Mouse (Mus musculus) olfactory bulb, adult 2 months (tissue): ENCODE measurements around the gene Aco2. TPM values are rescaled to one million over a fixed set of nuclear protein-coding genes. Genes with fewer than 3 reads are reported as not detected.
"Not testable (repeated sequence)": the region's sequence is repeated elsewhere in the genome, so short reads cannot be mapped to it uniquely, and the experiment has no call there.

ENCODE experiments used
- H3K27ac ChIP-seq: fragments of 200-500 bp; 2 replicates; pipeline ENCODE4 v1.5.1; 2012; ENCODE audit warnings: low read depth, low read length; ENCODE audit not compliant: insufficient read depth
- H3K4me1 ChIP-seq: fragments of 200-500 bp; 2 replicates; pipeline ENCODE4 v1.6.1; 2012; ENCODE audit warnings: low read length; ENCODE audit not compliant: control insufficient read depth, insufficient read depth
- H3K4me3 ChIP-seq: fragments of 200-500 bp; 2 replicates; pipeline ENCODE4 v1.5.1; 2012; ENCODE audit warnings: mild to moderate bottlenecking, low read depth, low read length, moderate library complexity; ENCODE audit not compliant: insufficient read depth
- CTCF ChIP-seq: fragments of 200-500 bp; IDR thresholded peaks from 2 replicates; pipeline ENCODE4 v1.5.1; 2012; ENCODE audit warnings: low read depth, mild to moderate bottlenecking, low read length, moderate library complexity; ENCODE audit not compliant: insufficient read depth
- POLR2A ChIP-seq: fragments of 200-500 bp; IDR thresholded peaks from 2 replicates; pipeline ENCODE4 v1.6.1; 2012; ENCODE audit warnings: mild to moderate bottlenecking, low read depth, low read length, moderate library complexity; ENCODE audit not compliant: insufficient read depth
- WGBS: fragments of 180-500 bp; shearing (Covaris S2); methylation state at CpG from one replicate; pipeline ENCODE4 v1.1.7; 2018; 5-methylcytosine and 5-hydroxymethylcytosine counted together
- polyA plus RNA-seq: library from polyadenylated mRNA; stranded (reverse); fragments of >200 nt; gene quantifications from 2 replicates; pipeline ENCODE4 v1.2.4, GENCODE M21; 2012; ENCODE audit warnings: low replicate concordance; ENCODE audit not compliant: missing spikeins, insufficient read depth, insufficient read length

The Aco2 gene
- polyA plus RNA-seq, 1 experiment = 365 TPM

DNA sequence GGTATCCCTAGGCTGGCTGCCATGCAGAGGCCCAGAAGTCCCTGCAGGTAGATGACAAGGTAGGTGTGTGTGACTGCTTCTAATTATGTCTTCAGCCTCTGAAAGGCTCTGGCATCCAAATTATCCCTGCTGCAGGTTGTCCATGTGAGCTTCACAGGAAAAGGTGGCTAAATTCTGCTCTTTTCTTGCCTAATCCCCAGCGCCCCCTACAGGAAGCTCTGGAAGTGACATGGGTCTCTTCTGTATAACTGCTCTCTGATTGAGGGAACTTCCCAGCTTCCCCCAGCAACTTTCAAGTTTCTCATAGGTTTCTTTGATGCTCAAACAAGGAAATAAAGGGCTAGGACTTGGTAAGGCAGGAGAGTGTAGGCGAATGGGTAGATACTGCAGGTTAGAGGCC, 32.8 kb downstream of the Aco2 start:
- H3K4me1 ChIP-seq = no peaks in the 10 kb centered on the region
- no peak overlapping the region for H3K27ac ChIP-seq
- TF ChIP-seq POLR2A (no peak), CTCF (no peak)
- no peak overlapping the region for H3K4me3 ChIP-seq
- WGBS = 32% methylated on average over 2 of the region's 2 CpGs

DNA sequence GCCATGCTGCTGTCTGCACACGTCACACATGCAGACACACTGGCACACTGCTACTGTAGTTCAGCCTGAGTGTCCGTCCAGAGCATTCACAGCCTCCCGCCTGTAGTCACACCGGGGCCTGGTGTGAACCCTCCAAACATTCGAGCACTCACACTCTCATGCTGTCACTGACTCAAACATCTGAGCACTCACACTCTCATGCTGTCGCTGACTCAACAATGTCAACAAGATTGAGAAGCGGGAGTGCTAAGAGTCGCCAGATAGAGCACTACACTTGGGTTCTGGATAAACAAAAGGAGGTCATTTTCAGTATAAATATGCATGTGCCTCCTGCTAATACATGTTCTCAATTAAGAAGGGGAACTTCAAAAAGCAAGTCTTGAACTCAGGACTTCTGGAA, 35.8 kb downstream of the Aco2 start:
- no peak for TF ChIP-seq CTCF
- TF ChIP-seq POLR2A = no peak
- H3K4me3 ChIP-seq = no peak overlapping the region
- H3K27ac ChIP-seq = no peak overlapping the region
- WGBS = 81% methylated on average over 8 of the region's 8 CpGs
- H3K4me1 ChIP-seq = peaks cover 3% of the 10 kb centered on the region; the same call in 1 of the 2 replicates

DNA sequence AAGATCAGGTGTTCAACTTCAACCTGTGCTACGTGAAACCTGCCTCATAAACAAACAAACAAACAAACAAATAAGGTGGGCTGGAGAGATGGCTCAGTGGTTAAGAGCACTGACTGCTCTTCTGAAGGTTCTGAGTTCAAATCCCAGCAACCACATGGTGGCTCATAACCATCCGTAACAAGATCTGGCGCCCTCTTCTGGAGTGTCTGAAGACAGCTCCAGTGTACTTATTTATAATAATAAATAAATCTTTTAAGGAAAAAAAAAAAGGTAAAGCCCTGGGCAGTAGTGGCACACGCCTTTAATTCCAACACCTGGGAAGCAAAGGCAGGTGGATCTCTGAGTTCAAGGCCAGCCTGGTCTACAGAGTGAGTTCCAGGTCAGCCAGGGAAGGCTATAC, 36.7 kb downstream of the Aco2 start:
- not testable (repeated sequence) for H3K4me3 ChIP-seq, H3K4me1 ChIP-seq, H3K27ac ChIP-seq
- WGBS = 90% methylated on average over 4 of the region's 4 CpGs

DNA sequence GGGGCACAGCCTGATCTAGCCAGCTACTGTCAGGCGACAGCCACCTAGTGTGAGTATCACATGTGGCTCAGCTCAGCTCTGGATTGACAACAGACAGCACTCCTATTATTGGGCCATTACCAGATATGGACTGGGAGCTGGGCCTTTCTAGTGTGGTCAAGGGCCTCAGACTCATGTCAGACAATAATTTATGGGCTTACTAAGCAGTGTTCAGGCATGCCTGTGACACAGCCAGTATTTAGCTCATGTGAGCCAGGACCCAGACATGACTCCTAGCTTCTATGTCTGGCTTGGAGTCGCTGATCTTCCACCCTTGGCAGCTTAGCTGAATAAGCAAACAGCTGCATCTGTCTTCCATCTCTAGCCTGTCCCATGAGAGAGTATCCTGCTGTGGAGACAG, 40.4 kb downstream of the Aco2 start:
- 54% methylated on average over 2 of the region's 2 CpGs for WGBS
- Histone ChIP-seq H3K4me3 (no peak overlapping the region), H3K27ac (no peak overlapping the region), H3K4me1 (peaks cover 8% of the 10 kb centered on the region)
- no peak for TF ChIP-seq CTCF
- TF ChIP-seq POLR2A = no peak

DNA sequence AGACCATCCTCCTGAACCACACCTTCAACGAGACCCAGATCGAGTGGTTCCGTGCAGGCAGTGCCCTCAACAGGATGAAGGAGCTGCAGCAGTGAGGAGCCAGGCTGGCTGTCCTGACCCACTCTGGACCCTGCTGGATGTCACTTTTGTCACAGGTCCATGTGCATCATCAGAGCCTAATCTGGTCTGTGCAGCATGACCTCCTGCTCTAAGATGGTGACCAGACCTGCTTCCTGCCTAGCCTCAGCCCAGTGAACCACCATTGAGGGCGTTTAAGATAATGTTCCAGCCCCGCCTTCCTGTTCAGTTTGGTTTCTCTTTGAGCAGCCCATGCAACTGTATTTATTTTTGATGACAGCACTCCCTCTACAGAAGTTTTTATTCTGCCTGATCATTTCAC, 42.6 kb downstream of the Aco2 start:
- no peak overlapping the region for H3K4me3 ChIP-seq
- no peak overlapping the region for H3K27ac ChIP-seq
- TF ChIP-seq POLR2A = no peak
- TF ChIP-seq CTCF = no peak
- 75% methylated on average over 5 of the region's 5 CpGs for WGBS
- peaks cover 21% of the 10 kb centered on the region for H3K4me1 ChIP-seq

DNA sequence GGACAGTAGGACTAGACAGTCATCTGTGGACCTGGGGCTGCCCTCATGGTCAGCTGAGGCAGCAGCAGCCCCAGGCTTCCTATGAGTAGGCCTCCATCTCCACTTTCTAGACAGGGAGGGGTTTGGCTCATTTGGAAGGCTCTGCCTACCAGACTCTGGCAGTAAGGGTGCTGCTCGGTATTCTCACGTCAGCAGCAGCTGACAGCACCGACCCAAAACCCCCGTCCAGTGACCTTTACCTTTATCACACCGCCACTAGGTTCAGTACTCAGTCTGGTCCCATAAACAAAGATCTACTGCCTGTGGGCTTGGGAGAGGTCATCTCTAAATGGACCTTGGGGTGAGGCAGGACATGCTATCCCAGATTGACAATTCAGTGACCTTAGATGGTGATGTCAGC, 43.6 kb downstream of the Aco2 start:
- Histone ChIP-seq H3K4me3 (no peak overlapping the region), H3K4me1 (peaks cover 27% of the 10 kb centered on the region), H3K27ac (no peak overlapping the region)
- TF ChIP-seq CTCF (no peak), POLR2A (no peak)
- WGBS = 68% methylated on average over 5 of the region's 5 CpGs

DNA sequence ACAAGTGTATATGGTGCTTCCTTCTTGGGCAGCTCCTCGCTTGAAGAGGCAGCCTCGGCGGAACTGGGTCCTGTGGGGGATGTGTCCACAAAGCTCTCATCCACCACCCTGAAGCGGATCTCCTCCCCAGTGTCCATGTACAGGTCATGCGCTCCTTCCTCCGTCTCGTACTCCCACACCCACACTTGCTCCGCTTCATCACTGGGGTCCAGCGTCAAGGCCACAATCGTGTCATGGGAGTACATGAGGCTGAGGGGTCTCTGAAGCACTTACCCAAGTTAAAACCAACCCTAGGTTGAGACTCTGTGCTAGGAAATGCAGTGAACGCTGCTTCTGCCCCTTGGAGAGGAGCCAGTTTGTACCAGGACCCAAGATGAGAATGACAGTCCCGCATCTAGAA, 45.1 kb downstream of the Aco2 start:
- no peak overlapping the region for H3K27ac ChIP-seq
- peaks cover 40% of the 10 kb centered on the region for H3K4me1 ChIP-seq
- H3K4me3 ChIP-seq = no peak overlapping the region
- 77% methylated on average over 12 of the region's 12 CpGs for WGBS
- no peak for TF ChIP-seq POLR2A
- no peak for TF ChIP-seq CTCF

DNA sequence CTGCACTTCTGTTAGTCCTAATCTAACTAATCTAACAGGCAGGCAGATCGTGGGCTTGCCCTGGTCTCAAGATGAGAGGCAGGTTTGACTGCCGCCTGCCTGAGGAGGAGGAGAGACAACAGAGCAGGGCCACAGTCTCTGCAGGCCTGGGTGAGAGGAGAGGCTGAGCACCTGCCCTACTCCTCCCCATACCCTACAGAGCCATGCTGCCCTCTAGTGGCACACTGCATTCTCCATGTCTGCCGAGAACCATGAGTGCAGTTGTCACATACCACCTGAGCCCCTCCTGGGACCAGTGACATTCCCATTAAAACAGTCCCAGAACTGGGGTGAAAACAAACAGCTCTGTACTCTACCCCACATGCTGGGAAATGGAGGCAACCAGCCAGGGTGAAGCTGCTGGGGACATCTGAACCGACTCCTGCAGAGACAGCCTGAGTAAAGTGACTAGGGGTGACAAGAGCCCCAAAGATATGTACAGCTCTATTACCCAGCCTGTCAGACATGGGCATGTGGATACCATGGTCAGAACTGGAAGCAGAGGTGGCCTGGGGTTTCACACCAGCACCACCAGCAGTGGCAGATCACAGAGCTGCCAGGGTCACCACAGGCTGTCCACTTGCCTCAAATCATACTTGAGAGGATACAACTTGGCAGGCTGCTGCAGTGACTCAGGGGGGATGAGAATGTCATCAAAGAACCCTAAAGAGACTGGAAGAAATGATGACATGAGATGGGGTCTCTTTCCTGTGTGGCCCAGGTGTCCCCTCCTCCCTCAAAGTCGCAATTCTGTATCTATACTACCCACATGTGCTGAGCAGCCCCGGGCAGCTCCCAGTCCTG, 45.7 kb downstream of the Aco2 start:
- no peak for TF ChIP-seq POLR2A
- peak; percentile 61 for TF ChIP-seq CTCF
- Histone ChIP-seq H3K27ac (no peak overlapping the region), H3K4me1 (peaks cover 44% of the 10 kb centered on the region), H3K4me3 (no peak overlapping the region)
- WGBS = 46% methylated on average over 6 of the region's 6 CpGs

DNA sequence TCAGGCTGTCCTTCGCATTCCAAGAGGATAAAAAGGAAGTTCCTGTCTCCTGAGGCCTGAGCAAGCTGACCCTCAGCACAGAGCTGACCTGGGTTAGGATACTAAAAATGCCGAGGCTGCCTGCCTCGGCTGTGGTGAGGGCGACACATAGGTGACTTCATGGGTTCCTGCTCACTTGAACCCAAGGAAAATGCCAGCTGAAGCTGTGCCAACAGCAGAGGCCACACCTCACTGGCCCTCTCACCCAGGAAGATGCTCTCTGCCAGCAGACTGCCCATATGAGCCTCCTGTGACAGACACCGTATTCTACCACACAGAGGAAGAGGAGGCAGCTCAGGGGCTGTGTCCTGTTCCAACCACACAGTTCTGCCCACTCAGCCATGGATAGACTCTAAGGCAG, 47.0 kb downstream of the Aco2 start:
- no peak overlapping the region for H3K4me3 ChIP-seq
- TF ChIP-seq CTCF (no peak), POLR2A (no peak)
- peaks cover 52% of the 10 kb centered on the region for H3K4me1 ChIP-seq
- WGBS = 72% methylated on average over 5 of the region's 5 CpGs
- H3K27ac ChIP-seq = 0 out of 2 replicates have a peak overlapping the region, but pooled peaks have one; percentile 2

DNA sequence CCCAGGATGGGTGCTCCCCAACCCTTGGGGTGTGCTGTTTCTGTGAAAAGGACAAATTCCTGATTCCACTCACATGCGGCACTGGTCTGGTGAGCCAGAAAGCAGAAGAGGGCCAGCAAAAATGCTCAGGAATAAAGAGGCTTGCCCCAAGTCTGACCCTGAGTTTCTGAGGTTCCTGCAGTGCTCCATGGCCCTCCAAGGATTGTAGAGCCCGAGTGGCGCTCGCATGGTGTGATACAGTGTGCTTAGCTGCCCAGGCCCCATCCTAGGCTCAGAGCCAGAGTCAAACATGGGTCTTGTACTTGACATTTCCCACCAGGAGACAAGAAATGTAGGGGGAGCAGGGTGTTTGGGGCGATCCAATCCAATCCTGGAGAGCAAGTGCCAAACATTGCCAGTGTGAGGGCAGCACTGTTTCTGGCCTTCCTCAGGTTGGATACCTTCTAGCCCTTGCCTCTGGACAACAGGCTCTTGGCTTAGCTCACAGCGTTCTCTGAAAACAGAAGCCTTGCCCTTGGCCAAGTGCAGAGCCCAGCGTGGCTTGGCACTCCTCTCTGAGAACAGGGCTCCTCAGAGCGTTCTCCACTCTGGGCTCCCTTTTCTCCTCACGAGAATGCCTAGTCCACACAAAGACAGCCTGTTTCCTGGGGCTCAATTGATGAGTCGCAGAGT, 48.6 kb downstream of the Aco2 start:
- H3K4me1 ChIP-seq = peaks cover 66% of the 10 kb centered on the region
- no peak overlapping the region for H3K4me3 ChIP-seq
- H3K27ac ChIP-seq = peak overlapping the region; percentile 66
- WGBS = 53% methylated on average over 10 of the region's 10 CpGs
- TF ChIP-seq POLR2A (no peak), CTCF (no peak)
